Comparison of ENCODE assay signal across 21 mouse cellular contexts in genomic region chr11:85769740-85770139, GRCm38 (mm10).
DNase-seq lines count a peak whose midpoint lies in the region; ATAC-seq and TF ChIP-seq lines count a peak whose summit lies in the region.
"Had no signal": no experiment of that assay in that cellular context is flagged by ENCODE, and none has a peak within 500 bp of the region (broad histone marks: within the 10 kb centered on the region; RNA-seq: fewer than 3 reads in every experiment).

No protein-coding gene starts in this region.

- H3K27me3 ChIP-seq in lung, embryonic 14.5 days (ENCODE audit: insufficient read depth, low read length) = no peaks in the 10 kb centered on the region
- peaks cover 79% of the 10 kb centered on the region for H3K27me3 ChIP-seq in liver, embryonic 13.5 days

- H3K27ac ChIP-seq in lung, embryonic 14.5 days (ENCODE audit: low read depth) = peak overlapping the region; percentile 47; the same call in 1 of the 2 replicates
- peak overlapping the region; percentile 20; the same call in 1 of the 2 replicates for H3K27ac ChIP-seq in liver, embryonic 13.5 days
- H3K27ac ChIP-seq: embryonic facial prominence, embryonic 15.5 days; forebrain, embryonic 10.5 days; heart, embryonic 10.5 days; hindbrain, embryonic 12.5 days had no signal

- H3K36me3 ChIP-seq in lung, embryonic 14.5 days (ENCODE audit: insufficient read depth) = no peaks in the 10 kb centered on the region
- H3K36me3 ChIP-seq in liver, embryonic 13.5 days = no peaks in the 10 kb centered on the region
- H3K36me3 ChIP-seq: embryonic facial prominence, embryonic 15.5 days; forebrain, embryonic 10.5 days; heart, embryonic 10.5 days; hindbrain, embryonic 12.5 days had no signal

- H3K4me1 ChIP-seq in lung, embryonic 14.5 days (ENCODE audit: insufficient read depth) = peaks cover 23% of the 10 kb centered on the region
- H3K4me1 ChIP-seq in liver, embryonic 13.5 days (replicated peaks) = peaks cover 16% of the 10 kb centered on the region

- no peak for ATAC-seq in lung, embryonic 14.5 days (ENCODE audit: insufficient read depth)
- ATAC-seq in liver, embryonic 13.5 days (ENCODE audit: low read depth) = peak; percentile 73
- peak; percentile 58; the same call in 1 of the 2 replicates for ATAC-seq in megakaryocyte-erythroid progenitor cell, adult 5-6 weeks (replicated peaks; ENCODE audit: low FRiP score, low TSS enrichment, poor library complexity, severe bottlenecking)
- ATAC-seq: forebrain, embryonic 14.5 days had no signal

- no peak for TF ChIP-seq CTCF in lung, embryonic 14.5 days (IDR thresholded peaks at IDR 0.05; ENCODE audit: low read depth)

- no peaks in the 10 kb centered on the region for H3K9me3 ChIP-seq in lung, embryonic 14.5 days (ENCODE audit: low read depth, low read length)
- no peaks in the 10 kb centered on the region for H3K9me3 ChIP-seq in liver, embryonic 13.5 days (replicated peaks)
- H3K9me3 ChIP-seq: embryonic facial prominence, embryonic 15.5 days; forebrain, embryonic 10.5 days; heart, embryonic 10.5 days; hindbrain, embryonic 12.5 days had no signal

- H3K4me3 ChIP-seq in lung, embryonic 14.5 days (ENCODE audit: low read depth, low read length) = no peak overlapping the region
- H3K4me3 ChIP-seq in liver, embryonic 13.5 days (replicated peaks) = no peak overlapping the region
- H3K4me3 ChIP-seq: embryonic facial prominence, embryonic 15.5 days; erythroblast, embryonic 14.5 days; forebrain, embryonic 10.5 days; heart, embryonic 10.5 days; hindbrain, embryonic 12.5 days had no signal

- DNase-seq in lung, embryonic 14.5 days = no peak
- DNase-seq in lung, postnatal 4 days = no peak
- DNase-seq in c-Kit-positive CD71-positive TER-119-negative erythroid progenitor cells, embryonic 14.5 days (ENCODE audit: low read depth) = peak; percentile 43
- DNase-seq in liver, embryonic 13.5 days = no peak
- DNase-seq in thymus, adult 18-20 months = no peak
- DNase-seq: adrenal gland, adult 2 months; adrenal gland, postnatal 25 days; cerebellum, adult 2 months; cerebellum, postnatal 10 days; embryo, embryonic 11 days; gastrocnemius, postnatal 36 days; heart, adult 11 months; heart, postnatal 10 days; heart, postnatal 4 days had no signal

- H3K4me2 ChIP-seq in lung, embryonic 14.5 days = no peak overlapping the region
- no peak overlapping the region for H3K4me2 ChIP-seq in liver, embryonic 13.5 days
- H3K4me2 ChIP-seq: embryonic facial prominence, embryonic 15.5 days; hindbrain, embryonic 12.5 days had no signal

- H3K9ac ChIP-seq in lung, embryonic 14.5 days = no peak overlapping the region
- no peak overlapping the region for H3K9ac ChIP-seq in liver, embryonic 13.5 days
- H3K9ac ChIP-seq: embryonic facial prominence, embryonic 15.5 days; hindbrain, embryonic 12.5 days had no signal

- 70% methylated on average over 2 of the region's 2 CpGs for WGBS in lung, embryonic 14.5 days
- WGBS in liver, embryonic 13.5 days (ENCODE audit: insufficient replicate concordance) = 77% methylated on average over 2 of the region's 2 CpGs
